16 mouse cellular contexts compared by ENCODE assay signal in the genomic region with DNA sequence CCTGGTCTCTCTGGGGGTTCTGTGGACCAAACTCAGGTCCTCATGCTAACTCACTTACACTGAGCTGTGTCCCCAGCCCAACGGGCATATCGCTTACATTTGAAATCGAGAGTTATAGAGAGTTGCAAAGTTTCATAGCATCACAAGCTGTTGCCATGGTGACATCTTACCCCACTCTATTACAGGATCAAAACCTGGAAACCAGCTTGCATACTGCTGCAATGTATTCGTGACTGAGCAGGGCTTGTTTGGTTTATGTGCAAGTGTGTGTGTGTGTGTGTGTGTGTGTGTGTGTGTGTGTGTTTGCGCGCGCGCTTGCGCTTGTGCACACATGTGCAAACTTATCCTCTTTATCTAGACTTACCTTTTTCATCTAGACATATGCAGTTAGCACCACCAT.
DNase-seq lines count a peak whose midpoint lies in the region; ATAC-seq and TF ChIP-seq lines count a peak whose summit lies in the region.
"Had no signal": no experiment of that assay in that cellular context is flagged by ENCODE, and none has a peak within 500 bp of the region (broad histone marks: within the 10 kb centered on the region; RNA-seq: fewer than 3 reads in every experiment).

No protein-coding gene starts in this region.

- H3K9ac ChIP-seq in forebrain, postnatal 0 days = no peak overlapping the region
- H3K9ac ChIP-seq in forebrain, embryonic 11.5 days (ENCODE audit: low read length) = no peak overlapping the region
- H3K9ac ChIP-seq in midbrain, embryonic 14.5 days (replicated peaks; ENCODE audit: low read length) = no peak overlapping the region
- no peak overlapping the region for H3K9ac ChIP-seq in midbrain, embryonic 13.5 days (replicated peaks)
- H3K9ac ChIP-seq: hindbrain, embryonic 15.5 days; liver, embryonic 12.5 days; lung, embryonic 14.5 days had no signal

- peaks cover 10% of the 10 kb centered on the region; the same call in 1 of the 2 replicates for H3K4me1 ChIP-seq in forebrain, postnatal 0 days (ENCODE audit: insufficient read depth)
- peaks cover 2% of the 10 kb centered on the region; the same call in 1 of the 2 replicates for H3K4me1 ChIP-seq in forebrain, embryonic 11.5 days (replicated peaks; ENCODE audit: control insufficient read depth, insufficient read depth, low read length)
- peaks cover 10% of the 10 kb centered on the region for H3K4me1 ChIP-seq in midbrain, embryonic 14.5 days (ENCODE audit: control insufficient read depth, insufficient read depth, low read length)
- H3K4me1 ChIP-seq in midbrain, embryonic 13.5 days (replicated peaks) = peaks cover 15% of the 10 kb centered on the region
- H3K4me1 ChIP-seq: liver, embryonic 12.5 days had no signal

- no peaks in the 10 kb centered on the region for H3K36me3 ChIP-seq in forebrain, postnatal 0 days (ENCODE audit: insufficient read depth)
- no peaks in the 10 kb centered on the region for H3K36me3 ChIP-seq in forebrain, embryonic 11.5 days (ENCODE audit: control insufficient read depth, insufficient read depth, low read length)
- H3K36me3 ChIP-seq in midbrain, embryonic 14.5 days (ENCODE audit: control insufficient read depth, insufficient read depth, low read length) = no peaks in the 10 kb centered on the region
- H3K36me3 ChIP-seq in midbrain, embryonic 13.5 days = no peaks in the 10 kb centered on the region
- H3K36me3 ChIP-seq: G1E; hindbrain, embryonic 15.5 days; liver, embryonic 12.5 days had no signal

- H3K4me2 ChIP-seq in forebrain, postnatal 0 days (ENCODE audit: low read depth) = no peak overlapping the region
- no peak overlapping the region for H3K4me2 ChIP-seq in forebrain, embryonic 11.5 days (ENCODE audit: low read depth, low read length, severe bottlenecking)
- H3K4me2 ChIP-seq in midbrain, embryonic 14.5 days (ENCODE audit: low read length) = no peak overlapping the region
- H3K4me2 ChIP-seq in midbrain, embryonic 13.5 days (replicated peaks) = no peak overlapping the region
- H3K4me2 ChIP-seq: liver, embryonic 12.5 days; lung, embryonic 14.5 days had no signal

- peak; percentile 87 for ATAC-seq in forebrain, postnatal 0 days
- no peak for ATAC-seq in forebrain, embryonic 11.5 days (replicated peaks; ENCODE audit: low FRiP score)
- ATAC-seq in midbrain, embryonic 14.5 days (ENCODE audit: low FRiP score, low TSS enrichment) = no peak
- ATAC-seq in midbrain, embryonic 13.5 days = no peak
- ATAC-seq: liver, embryonic 12.5 days had no signal

- 60% methylated on average over 9 of the region's 9 CpGs for WGBS in forebrain, postnatal 0 days
- WGBS in forebrain, embryonic 11.5 days = 79% methylated on average over 9 of the region's 9 CpGs
- WGBS in midbrain, embryonic 14.5 days = 69% methylated on average over 9 of the region's 9 CpGs
- WGBS in midbrain, embryonic 13.5 days = 74% methylated on average over 9 of the region's 9 CpGs

- intact Hi-C loops in left cerebral cortex, postnatal 25 days (cut with DNase I) = no loop called here

- H3K4me3 ChIP-seq in forebrain, postnatal 0 days (ENCODE audit: low read depth, low read length) = no peak overlapping the region
- H3K4me3 ChIP-seq in forebrain, embryonic 11.5 days (ENCODE audit: low read depth, low read length) = no peak overlapping the region
- no peak overlapping the region for H3K4me3 ChIP-seq in midbrain, embryonic 14.5 days (replicated peaks; ENCODE audit: low read depth, low read length)
- no peak overlapping the region for H3K4me3 ChIP-seq in midbrain, embryonic 13.5 days (replicated peaks)
- H3K4me3 ChIP-seq: hindbrain, embryonic 15.5 days; liver, embryonic 12.5 days had no signal

- TF ChIP-seq CTCF in forebrain, postnatal 0 days (IDR thresholded peaks at IDR 0.05; ENCODE audit: low read depth) = no peak

- no peaks in the 10 kb centered on the region for H3K9me3 ChIP-seq in forebrain, postnatal 0 days (ENCODE audit: low read length)
- no peaks in the 10 kb centered on the region for H3K9me3 ChIP-seq in forebrain, embryonic 11.5 days (ENCODE audit: control insufficient read depth, low read length)
- H3K9me3 ChIP-seq in midbrain, embryonic 14.5 days (ENCODE audit: control insufficient read depth, low read length) = no peaks in the 10 kb centered on the region
- H3K9me3 ChIP-seq in midbrain, embryonic 13.5 days = no peaks in the 10 kb centered on the region
- H3K9me3 ChIP-seq: G1E; hindbrain, embryonic 15.5 days; liver, embryonic 12.5 days had no signal

- H3K27me3 ChIP-seq in forebrain, postnatal 0 days (ENCODE audit: insufficient read depth, low read length) = no peaks in the 10 kb centered on the region
- H3K27me3 ChIP-seq in forebrain, embryonic 11.5 days (ENCODE audit: control insufficient read depth, insufficient read depth, low read length) = no peaks in the 10 kb centered on the region
- H3K27me3 ChIP-seq in midbrain, embryonic 14.5 days (ENCODE audit: control insufficient read depth, insufficient read depth, low read length) = 0 out of 2 replicates have a peak, but pooled peaks cover 3% of the 10 kb centered on the region
- H3K27me3 ChIP-seq in midbrain, embryonic 13.5 days = peaks cover 22% of the 10 kb centered on the region
- H3K27me3 ChIP-seq: hindbrain, embryonic 15.5 days had no signal

- DNase-seq in forebrain, postnatal 0 days = peak; percentile 67
- no peak for DNase-seq in forebrain, embryonic 11.5 days (ENCODE audit: low spot score)
- DNase-seq in midbrain, embryonic 14.5 days = peak; percentile 56
- DNase-seq in left cerebral cortex, postnatal 25 days (ENCODE audit: low spot score in 2 of 2) = peak; percentile 52 to 75
- peak; percentile 26 to 28 for DNase-seq in right cerebral cortex, postnatal 36 days (ENCODE audit: low spot score in 2 of 2)
- no peak for DNase-seq in kidney, adult 8-10 months
- no peak for DNase-seq in thymus, postnatal 0 days (ENCODE audit: low spot score)
- DNase-seq: cerebellum, adult 9-10 months; gastrocnemius, postnatal 14 days; heart, adult 18-20 months; spleen, adult 18-20 months had no signal

- H3K27ac ChIP-seq in forebrain, postnatal 0 days (ENCODE audit: low read depth, low read length) = no peak overlapping the region
- H3K27ac ChIP-seq in forebrain, embryonic 11.5 days (ENCODE audit: low read depth, low read length) = no peak overlapping the region
- H3K27ac ChIP-seq in midbrain, embryonic 14.5 days (replicated peaks; ENCODE audit: low read depth, low read length) = no peak overlapping the region
- H3K27ac ChIP-seq in midbrain, embryonic 13.5 days = no peak overlapping the region
- H3K27ac ChIP-seq: hindbrain, embryonic 15.5 days; liver, embryonic 12.5 days had no signal

Comparison
In these comparisons a context has a peak if more than half of its experiments do, and no peak if none do; other contexts are left out.
1. DNase-seq: peak in forebrain, postnatal 0 days (single experiment), midbrain, embryonic 14.5 days (single experiment), left cerebral cortex, postnatal 25 days (2 of 2) and right cerebral cortex, postnatal 36 days (2 of 2); none in forebrain, embryonic 11.5 days (single experiment), kidney, adult 8-10 months (0 of 2) and thymus, postnatal 0 days (single experiment).